Comparison of ENCODE assay signal across 26 mouse cellular contexts in the genomic region with DNA sequence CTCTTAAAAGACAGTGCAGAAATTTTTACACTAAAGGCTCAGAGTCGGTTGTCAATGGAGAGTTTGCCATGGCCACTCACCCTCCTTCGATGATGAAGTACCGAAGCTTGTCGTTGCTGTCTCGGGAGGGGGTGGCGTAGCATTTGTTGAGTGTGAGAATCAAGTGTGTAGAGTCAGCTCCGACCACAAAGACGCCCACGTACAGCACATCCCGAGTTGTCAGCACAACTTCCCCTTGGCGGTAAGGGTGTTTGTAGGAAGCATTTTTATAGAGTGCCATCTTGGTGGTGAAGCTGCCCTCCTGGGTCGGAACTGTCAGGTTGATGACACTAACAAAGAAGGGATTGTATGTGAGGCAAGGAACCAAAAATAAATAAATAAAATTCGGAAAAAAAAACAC.
"Had no signal": no experiment of that assay in that cellular context is flagged by ENCODE, and none has a peak within 500 bp of the region (broad histone marks: within the 10 kb centered on the region; RNA-seq: fewer than 3 reads in every experiment).

No protein-coding gene starts in this region.

- H3K9me3 ChIP-seq: heart, embryonic 13.5 days; heart, embryonic 15.5 days; hindbrain, embryonic 13.5 days; hindbrain, embryonic 15.5 days; intestine, embryonic 15.5 days; limb, embryonic 13.5 days; limb, embryonic 15.5 days; liver, embryonic 12.5 days had no signal

- H3K36me3 ChIP-seq: heart, embryonic 13.5 days; heart, embryonic 15.5 days; hindbrain, embryonic 13.5 days; hindbrain, embryonic 15.5 days; intestine, embryonic 15.5 days; limb, embryonic 13.5 days; limb, embryonic 15.5 days; liver, embryonic 12.5 days had no signal

- H3K4me3 ChIP-seq: heart, embryonic 13.5 days; heart, embryonic 15.5 days; hindbrain, embryonic 13.5 days; hindbrain, embryonic 15.5 days; intestine, embryonic 15.5 days; layer of hippocampus, adult 2 months; limb, embryonic 13.5 days; limb, embryonic 15.5 days; liver, embryonic 12.5 days had no signal

- H3K4me2 ChIP-seq: heart, embryonic 13.5 days; heart, embryonic 15.5 days; hindbrain, embryonic 13.5 days; hindbrain, embryonic 15.5 days; intestine, embryonic 15.5 days; limb, embryonic 13.5 days; limb, embryonic 15.5 days; liver, embryonic 12.5 days had no signal

- H3K9ac ChIP-seq: heart, embryonic 13.5 days; heart, embryonic 15.5 days; hindbrain, embryonic 13.5 days; hindbrain, embryonic 15.5 days; intestine, embryonic 15.5 days; limb, embryonic 13.5 days; limb, embryonic 15.5 days; liver, embryonic 12.5 days; liver, embryonic 14.5 days had no signal

- H3K27ac ChIP-seq: heart, embryonic 13.5 days; heart, embryonic 15.5 days; hindbrain, embryonic 13.5 days; hindbrain, embryonic 15.5 days; hindbrain, postnatal 0 days; intestine, embryonic 15.5 days; layer of hippocampus, adult 2 months; limb, embryonic 13.5 days; limb, embryonic 15.5 days; liver, embryonic 12.5 days; liver, embryonic 14.5 days had no signal

- H3K27me3 ChIP-seq: heart, embryonic 15.5 days; hindbrain, embryonic 15.5 days; intestine, embryonic 15.5 days; limb, embryonic 15.5 days had no signal

- DNase-seq: gastrocnemius, postnatal 14 days; gastrocnemius, postnatal 36 days; heart, adult 18-20 months; heart, postnatal 14 days; heart, postnatal 36 days; kidney, adult 18-20 months; kidney, adult 8-10 months; kidney, postnatal 10 days; kidney, postnatal 25 days; kidney, postnatal 4 days; layer of hippocampus, adult 9-11 months; layer of hippocampus, postnatal 36 days; left cerebral cortex, postnatal 4 days had no signal

- H3K4me1 ChIP-seq: hindbrain, embryonic 15.5 days; intestine, embryonic 15.5 days; limb, embryonic 15.5 days; liver, embryonic 12.5 days had no signal

- ATAC-seq: hindbrain, postnatal 0 days; inflammation-experienced regulatory T-cells, adult 6 months; intestine, embryonic 15.5 days; intestine, postnatal 0 days; liver, embryonic 12.5 days had no signal
